Mouse (Mus musculus) stomach, embryonic 14.5 days (tissue): Measurements from ENCODE around the gene Rsg1. TPM values are rescaled to one million over a fixed set of nuclear protein-coding genes. Genes with fewer than 3 reads are reported as not detected.

ENCODE experiments used
- polyA plus RNA-seq: library from polyadenylated mRNA; unstranded; fragments of >200 nt; fragmentation: Nextera tagmentation; extraction: Ambion mirVana; gene quantifications from 2 replicates; pipeline ENCODE4 v1.2.1, GENCODE M21; 2014

The Rsg1 gene
- polyA plus RNA-seq, 1 experiment from 2014 or later = 6.5 TPM

Other genes with a start within 250 kb of the Rsg1 start
- 36.0 and 37.1 TPM in 2 replicates for gene Atp13a2, start 227.1 kb upstream of the Rsg1 start, polyA plus RNA-seq
- gene Mfap2, start 203.5 kb upstream of the Rsg1 start, polyA plus RNA-seq = 633 and 721 TPM in 2 replicates
- 5.9 and 7.4 TPM in 2 replicates for gene Crocc, start 153.4 kb upstream of the Rsg1 start, polyA plus RNA-seq
- 67.0 and 77.1 TPM in 2 replicates for gene Necap2, start 135.6 kb upstream of the Rsg1 start, polyA plus RNA-seq
- 0.30 and 0.59 TPM in 2 replicates for gene Spata21, start 125.6 kb upstream of the Rsg1 start, polyA plus RNA-seq
- 35.3 and 35.4 TPM in 2 replicates for gene Szrd1, start 74.2 kb upstream of the Rsg1 start, polyA plus RNA-seq
- gene Fbxo42, start 66.0 kb upstream of the Rsg1 start, polyA plus RNA-seq = 29.6 and 30.4 TPM in 2 replicates
- gene Arhgef19, start 25.5 kb downstream of the Rsg1 start, polyA plus RNA-seq = 23.0 and 26.4 TPM in 2 replicates
- 2.8 and 3.4 TPM in 2 replicates for gene Epha2, start 87.3 kb downstream of the Rsg1 start, polyA plus RNA-seq
- 4.3 and 4.4 TPM in 2 replicates for gene Fam131c, start 154.3 kb downstream of the Rsg1 start, polyA plus RNA-seq
- gene Clcnka, start 184.8 kb downstream of the Rsg1 start, polyA plus RNA-seq = 0.16 TPM in 1 of 2 replicates, not detected in the other
- gene Clcnkb, start 202.1 kb downstream of the Rsg1 start, polyA plus RNA-seq = not detected in 2 replicates
- 4.2 and 4.7 TPM in 2 replicates for gene Hspb7, start 206.8 kb downstream of the Rsg1 start, polyA plus RNA-seq
- gene Srarp, start 222.1 kb downstream of the Rsg1 start, polyA plus RNA-seq = not detected in 2 replicates
- 30.8 and 30.9 TPM in 2 replicates for gene Zbtb17, start 230.7 kb downstream of the Rsg1 start, polyA plus RNA-seq